Mouse (Mus musculus): ENCODE measurements around the gene Fkbp1b.
"Not testable (repeated sequence)": the region's sequence is repeated elsewhere in the genome, so short reads cannot be mapped to it uniquely, and the experiment has no call there.

The Fkbp1b gene

GRCm38 (mm10) chr12:4843741-4844140, 2.4 kb upstream of the Fkbp1b start:
- DNase-seq (ENCODE audit: low read depth, low spot score) = peak; percentile 44

DNA sequence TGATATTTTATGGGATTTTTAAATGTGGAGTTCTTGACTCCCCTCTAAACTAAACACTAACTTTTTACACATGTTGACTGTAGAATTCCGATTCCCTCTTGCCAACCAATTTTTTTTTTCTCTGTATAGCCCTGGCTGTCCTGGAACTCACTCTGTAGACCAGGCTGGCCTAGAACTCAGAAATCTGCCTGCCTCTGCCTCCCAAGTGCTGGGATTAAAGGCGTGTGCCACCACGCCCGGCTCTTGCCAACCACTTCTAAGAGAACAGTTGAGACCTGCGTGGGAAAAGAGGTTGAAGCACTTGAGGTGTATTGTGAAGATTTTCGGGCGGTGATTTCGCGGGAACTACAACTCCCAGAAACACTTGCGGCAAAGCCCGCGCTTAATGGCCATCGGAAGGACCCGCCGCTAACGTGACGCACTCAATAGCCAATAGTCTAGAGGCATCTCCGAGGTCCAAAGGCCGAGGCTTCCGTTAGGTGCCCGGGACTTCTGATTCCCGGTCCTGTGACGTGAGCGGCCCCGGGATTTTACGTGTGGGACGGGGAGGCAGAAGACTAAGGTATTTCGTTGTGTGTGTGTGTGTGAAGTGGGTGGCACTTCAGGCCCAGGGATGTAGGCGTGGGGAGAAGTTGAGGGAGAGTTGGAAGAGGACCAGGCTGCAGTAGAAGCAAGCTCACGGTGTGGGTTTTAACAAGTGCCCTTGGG, 1.7 kb upstream of the Fkbp1b start, which contains the start of gene Wdcp:
Gene Wdcp, plus strand, starts transcription at position 414 of the 708 bp plus-strand sequence.
- peak; percentile 94 for DNase-seq (ENCODE audit: low read depth, low spot score)

- DNase-seq (ENCODE audit: low read depth, low spot score) = no peak
Observed at GRCm38 (mm10) chr12:4842456-4842855, 1.1 kb upstream of the Fkbp1b start.

- DNase-seq (ENCODE audit: low read depth, low spot score) = no peak
Observed at GRCm38 (mm10) chr12:4840741-4841140, 650 bp downstream of the Fkbp1b start.

- no peak for DNase-seq (ENCODE audit: low read depth, low spot score)
Observed at GRCm38 (mm10) chr12:4840010-4840409, 1.4 kb downstream of the Fkbp1b start.

GRCm38 (mm10) chr12:4836959-4837358, 4.4 kb downstream of the Fkbp1b start:
- DNase-seq (ENCODE audit: low read depth, low spot score) = no peak

DNA sequence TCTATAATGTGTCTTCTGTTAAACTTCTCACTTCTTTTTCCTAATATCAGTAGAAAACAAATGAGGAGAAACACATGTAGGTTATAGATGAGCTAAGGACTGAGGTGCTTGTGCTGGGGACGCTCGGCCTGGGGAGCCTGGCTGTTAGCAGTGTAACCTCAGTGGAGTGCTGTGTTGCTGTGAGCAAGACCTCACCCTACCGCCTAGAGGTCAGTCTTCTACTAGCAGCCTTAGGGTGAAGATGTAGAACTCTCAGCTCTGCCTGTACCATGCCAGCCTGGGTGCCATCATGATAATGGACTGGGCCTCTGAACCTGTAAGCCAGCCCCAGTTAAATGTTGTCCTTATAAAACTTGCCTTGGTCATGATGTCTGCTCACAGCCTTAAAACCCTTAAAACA, 14.1 kb downstream of the Fkbp1b start:
- peak; percentile 38 for DNase-seq (ENCODE audit: low read depth, low spot score)

DNA sequence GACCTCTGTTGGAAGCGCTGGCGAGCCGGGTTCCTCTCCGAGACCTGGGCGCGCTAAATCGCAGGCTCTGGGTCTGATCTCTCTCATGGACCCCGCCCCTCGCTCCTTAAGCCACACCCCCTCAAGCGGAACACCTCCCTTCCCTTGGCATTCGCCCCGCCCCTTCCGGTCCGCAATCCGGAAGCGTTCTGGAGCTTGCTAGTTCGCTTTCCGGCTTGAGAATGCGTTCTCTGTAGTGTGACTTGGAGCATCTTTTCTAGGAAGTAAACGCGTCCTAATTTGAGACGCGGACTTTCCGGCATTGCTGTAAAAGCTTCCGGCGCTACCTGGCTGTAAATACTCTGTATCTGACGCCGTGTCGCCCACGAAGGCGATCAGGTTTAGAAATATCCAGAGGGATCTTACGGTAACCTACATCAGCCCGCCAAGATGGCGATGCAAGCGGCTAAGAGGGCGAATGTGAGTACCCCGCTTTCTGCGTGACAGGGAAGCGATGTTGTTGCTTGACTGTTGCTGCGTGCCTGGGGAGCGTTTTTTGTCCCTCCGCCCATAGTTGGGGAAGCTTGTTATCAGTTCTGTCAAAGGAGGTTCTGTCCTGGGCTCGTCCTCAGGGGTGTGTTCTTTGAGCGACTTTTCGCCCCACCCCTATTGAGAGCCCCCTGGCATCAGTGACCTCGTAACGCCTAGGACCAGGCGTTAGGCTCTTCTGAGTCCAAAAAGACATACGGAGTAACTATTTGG, 23.9 kb downstream of the Fkbp1b start, which contains the start of gene Sf3b6:
Gene Sf3b6, plus strand, starts transcription at position 184 of the 741 bp plus-strand sequence.
- peak; percentile 97 for DNase-seq (ENCODE audit: low read depth, low spot score)

DNA sequence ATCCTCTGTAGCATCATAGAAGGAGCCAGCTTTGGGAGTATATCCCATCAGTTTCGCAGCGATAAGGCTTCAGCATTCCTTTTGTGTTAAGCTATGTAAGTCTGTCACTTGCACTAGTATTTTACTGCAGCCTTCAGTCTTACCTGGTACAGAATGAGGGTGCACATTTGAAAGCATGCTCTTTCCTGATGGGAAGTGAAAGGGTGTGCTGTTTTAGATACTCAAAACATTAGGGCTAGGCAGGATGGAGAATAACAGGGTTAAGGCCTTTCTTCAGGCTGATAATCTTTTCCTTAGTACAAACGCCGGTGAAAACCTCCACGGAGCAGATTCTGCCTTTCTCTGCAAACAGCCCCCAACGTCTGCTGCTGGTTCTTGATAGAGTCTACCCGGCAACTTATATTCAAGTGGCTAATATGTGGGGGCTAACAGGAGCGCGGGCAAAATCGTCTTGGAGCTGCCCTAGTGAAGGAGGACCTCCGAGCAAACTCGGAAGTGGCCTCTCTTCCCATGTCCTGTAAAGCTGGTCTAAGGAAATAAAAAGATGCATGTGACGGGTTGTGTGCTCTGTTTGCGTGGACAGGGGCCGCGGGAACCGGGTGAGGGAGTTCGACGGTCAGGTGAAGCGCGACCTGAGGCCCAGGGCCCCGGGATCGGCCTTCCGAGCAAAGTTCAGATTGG, 24.6 kb downstream of the Fkbp1b start:
- no peak for DNase-seq (ENCODE audit: low read depth, low spot score)

DNA sequence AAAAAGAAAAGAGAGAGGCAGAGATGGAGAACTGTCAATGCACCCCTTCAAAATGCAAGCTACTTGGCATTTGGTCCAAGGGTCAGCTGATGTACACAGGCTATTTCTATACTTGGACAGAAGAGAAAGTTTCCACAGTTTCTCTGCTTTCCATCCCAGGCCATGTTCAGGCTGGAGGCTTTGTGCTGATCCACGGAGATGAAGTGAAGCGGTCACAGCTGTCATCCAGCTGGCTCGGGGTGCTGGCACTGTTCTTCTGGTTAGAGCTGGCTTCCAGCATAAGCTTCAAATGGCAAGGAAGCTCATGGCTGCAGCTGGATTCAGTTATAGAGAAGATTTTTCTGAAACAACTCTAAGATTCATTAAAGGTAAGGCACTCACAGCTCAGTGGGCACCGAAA, 27.8 kb downstream of the Fkbp1b start:
- DNase-seq (ENCODE audit: low read depth, low spot score) = no peak

GRCm38 (mm10) chr12:4811705-4812104, 29.7 kb downstream of the Fkbp1b start:
- no peak for DNase-seq (ENCODE audit: low read depth, low spot score)

- DNase-seq (ENCODE audit: low read depth, low spot score) = no peak
Observed at GRCm38 (mm10) chr12:4811036-4811435, 30.4 kb downstream of the Fkbp1b start.

- DNase-seq (ENCODE audit: low read depth, low spot score) = not testable (repeated sequence)
Observed at GRCm38 (mm10) chr12:4797471-4797870, 43.9 kb downstream of the Fkbp1b start.

DNA sequence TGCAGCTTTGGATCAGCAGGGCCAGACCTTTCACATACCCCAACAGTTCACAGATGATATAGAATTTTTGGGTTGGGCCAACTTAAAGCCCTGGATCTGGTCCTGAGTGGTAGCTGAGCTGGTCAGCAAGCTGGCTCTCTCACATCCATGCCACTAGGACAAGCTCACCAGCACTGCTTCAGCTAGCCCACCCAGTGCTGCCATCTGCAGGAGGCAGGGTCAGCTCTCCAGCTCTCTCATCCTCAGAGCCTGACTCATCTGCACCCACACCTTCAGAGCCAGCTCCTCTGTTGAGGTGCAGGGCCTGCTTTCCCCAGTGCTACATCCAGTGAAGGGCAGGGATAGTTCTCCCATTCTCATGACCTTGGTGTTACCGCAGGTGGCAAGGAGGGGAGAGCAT, 47.7 kb downstream of the Fkbp1b start:
- DNase-seq (ENCODE audit: low read depth, low spot score) = peak; percentile 27

- not testable (repeated sequence) for DNase-seq (ENCODE audit: low read depth, low spot score)
Observed at GRCm38 (mm10) chr12:4788128-4788527, 53.3 kb downstream of the Fkbp1b start.

DNA sequence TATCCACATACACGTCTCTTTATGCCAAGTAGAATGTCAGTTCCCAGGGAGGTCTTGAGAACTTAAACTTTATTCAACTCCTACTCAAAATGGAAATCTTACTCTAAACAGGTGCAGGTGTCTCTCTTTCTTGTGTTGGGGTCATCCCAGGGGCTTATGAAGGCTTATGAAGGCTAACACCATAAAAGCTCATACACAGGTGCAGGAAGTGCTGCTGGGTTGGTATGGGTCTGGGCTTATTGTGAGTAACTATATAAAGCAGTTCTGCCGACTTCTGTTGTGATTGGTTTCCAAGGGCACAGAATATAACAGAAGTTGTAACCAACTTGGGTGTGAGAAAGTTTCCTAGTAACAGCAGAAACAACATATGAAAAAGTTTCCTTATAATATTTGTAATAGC, 56.9 kb downstream of the Fkbp1b start:
- no peak for DNase-seq (ENCODE audit: low read depth, low spot score)

- DNase-seq (ENCODE audit: low read depth, low spot score) = no peak
Observed at GRCm38 (mm10) chr12:4783598-4783997, 57.8 kb downstream of the Fkbp1b start.
